Mouse (Mus musculus): ENCODE measurements around the gene Fam19a2. TPM values are rescaled to one million over a fixed set of nuclear protein-coding genes. Genes with fewer than 3 reads are reported as not detected.

The Fam19a2 gene
- polyA plus RNA-seq, 1 experiment from 2014 or later = 1.00 TPM

GRCm38 (mm10) chr10:123431569-123431968, 167.8 kb downstream of the Fam19a2 start:
- no peak overlapping the region for H3K4me2 ChIP-seq
- no peaks in the 10 kb centered on the region for H3K9me3 ChIP-seq (replicated peaks)
- ATAC-seq (ENCODE audit: insufficient number of reproducible peaks, low FRiP score) = no peak
- H3K9ac ChIP-seq = no peak overlapping the region
- H3K4me1 ChIP-seq (replicated peaks) = no peaks in the 10 kb centered on the region
- 82% methylated on average over 5 of the region's 5 CpGs for WGBS
- no peak overlapping the region for H3K27ac ChIP-seq (ENCODE audit: poor library complexity, severe bottlenecking)
- no peaks in the 10 kb centered on the region for H3K27me3 ChIP-seq (replicated peaks)
- no peak overlapping the region for H3K4me3 ChIP-seq
- no peaks in the 10 kb centered on the region for H3K36me3 ChIP-seq

GRCm38 (mm10) chr10:123437576-123437975, 173.8 kb downstream of the Fam19a2 start:
- Histone ChIP-seq H3K36me3 (no peaks in the 10 kb centered on the region), H3K4me3 (no peak overlapping the region), H3K9me3 (replicated peaks) (no peaks in the 10 kb centered on the region), H3K4me1 (replicated peaks) (no peaks in the 10 kb centered on the region), H3K27ac (ENCODE audit: poor library complexity, severe bottlenecking) (no peak overlapping the region), H3K4me2 (no peak overlapping the region), H3K27me3 (replicated peaks) (no peaks in the 10 kb centered on the region), H3K9ac (no peak overlapping the region)
- 71% methylated on average over 4 of the region's 4 CpGs for WGBS
- no peak for ATAC-seq (ENCODE audit: insufficient number of reproducible peaks, low FRiP score)

GRCm38 (mm10) chr10:123456800-123457199, 193.0 kb downstream of the Fam19a2 start:
- no peak overlapping the region for H3K9ac ChIP-seq
- WGBS = 84% methylated on average over 1 of the region's 1 CpGs

GRCm38 (mm10) chr10:123460466-123460865, 196.7 kb downstream of the Fam19a2 start:
- no peak overlapping the region for H3K9ac ChIP-seq
- H3K4me1 ChIP-seq (replicated peaks) = no peaks in the 10 kb centered on the region
- H3K4me2 ChIP-seq = no peak overlapping the region
- ATAC-seq (ENCODE audit: insufficient number of reproducible peaks, low FRiP score) = no peak
- H3K4me3 ChIP-seq = no peak overlapping the region
- H3K9me3 ChIP-seq (replicated peaks) = no peaks in the 10 kb centered on the region
- H3K36me3 ChIP-seq = no peaks in the 10 kb centered on the region
- WGBS = 73% methylated on average over 5 of the region's 5 CpGs
- no peak overlapping the region for H3K27ac ChIP-seq (ENCODE audit: poor library complexity, severe bottlenecking)
- H3K27me3 ChIP-seq (replicated peaks) = no peaks in the 10 kb centered on the region

More at GRCm38 (mm10) chr10:123456800-123457199, 193.0 kb downstream of the Fam19a2 start:
- Histone ChIP-seq H3K9me3 (replicated peaks) (no peaks in the 10 kb centered on the region), H3K36me3 (no peaks in the 10 kb centered on the region), H3K4me3 (no peak overlapping the region), H3K27me3 (replicated peaks) (no peaks in the 10 kb centered on the region), H3K4me2 (no peak overlapping the region), H3K27ac (ENCODE audit: poor library complexity, severe bottlenecking) (no peak overlapping the region), H3K4me1 (replicated peaks) (no peaks in the 10 kb centered on the region)
- no peak for ATAC-seq (ENCODE audit: insufficient number of reproducible peaks, low FRiP score)

GRCm38 (mm10) chr10:123462305-123462704, 198.5 kb downstream of the Fam19a2 start:
- Histone ChIP-seq H3K4me3 (no peak overlapping the region), H3K9ac (no peak overlapping the region), H3K4me2 (no peak overlapping the region), H3K4me1 (replicated peaks) (no peaks in the 10 kb centered on the region), H3K27me3 (replicated peaks) (no peaks in the 10 kb centered on the region), H3K9me3 (replicated peaks) (no peaks in the 10 kb centered on the region), H3K36me3 (no peaks in the 10 kb centered on the region), H3K27ac (ENCODE audit: poor library complexity, severe bottlenecking) (no peak overlapping the region)
- WGBS = 71% methylated on average over 3 of the region's 3 CpGs
- no peak for ATAC-seq (ENCODE audit: insufficient number of reproducible peaks, low FRiP score)

GRCm38 (mm10) chr10:123514749-123515148, 251.0 kb downstream of the Fam19a2 start:
- Histone ChIP-seq H3K9ac (no peak overlapping the region), H3K36me3 (no peaks in the 10 kb centered on the region), H3K27me3 (replicated peaks) (no peaks in the 10 kb centered on the region), H3K4me2 (no peak overlapping the region), H3K4me1 (replicated peaks) (0 out of 2 replicates have a peak, but pooled peaks cover 2% of the 10 kb centered on the region), H3K27ac (ENCODE audit: poor library complexity, severe bottlenecking) (no peak overlapping the region), H3K4me3 (no peak overlapping the region), H3K9me3 (replicated peaks) (no peaks in the 10 kb centered on the region)
- ATAC-seq (ENCODE audit: insufficient number of reproducible peaks, low FRiP score) = no peak
- WGBS = 53% methylated on average over 3 of the region's 3 CpGs

GRCm38 (mm10) chr10:123520613-123521012, 256.8 kb downstream of the Fam19a2 start:
- Histone ChIP-seq H3K27me3 (replicated peaks) (no peaks in the 10 kb centered on the region), H3K36me3 (no peaks in the 10 kb centered on the region), H3K4me3 (no peak overlapping the region), H3K27ac (ENCODE audit: poor library complexity, severe bottlenecking) (no peak overlapping the region), H3K4me1 (replicated peaks) (no peaks in the 10 kb centered on the region), H3K9ac (no peak overlapping the region), H3K9me3 (replicated peaks) (0 out of 2 replicates have a peak, but pooled peaks cover 4% of the 10 kb centered on the region), H3K4me2 (no peak overlapping the region)
- WGBS = 65% methylated on average over 2 of the region's 2 CpGs
- no peak for ATAC-seq (ENCODE audit: insufficient number of reproducible peaks, low FRiP score)

GRCm38 (mm10) chr10:123521203-123521602, 257.4 kb downstream of the Fam19a2 start:
- H3K27ac ChIP-seq (ENCODE audit: poor library complexity, severe bottlenecking) = no peak overlapping the region
- no peaks in the 10 kb centered on the region for H3K4me1 ChIP-seq (replicated peaks)
- ATAC-seq (ENCODE audit: insufficient number of reproducible peaks, low FRiP score) = no peak
- H3K36me3 ChIP-seq = no peaks in the 10 kb centered on the region
- 88% methylated on average over 6 of the region's 6 CpGs for WGBS
- 0 out of 2 replicates have a peak, but pooled peaks cover 4% of the 10 kb centered on the region for H3K9me3 ChIP-seq (replicated peaks)
- H3K27me3 ChIP-seq (replicated peaks) = no peaks in the 10 kb centered on the region
- no peak overlapping the region for H3K9ac ChIP-seq
- no peak overlapping the region for H3K4me2 ChIP-seq
- H3K4me3 ChIP-seq = no peak overlapping the region

GRCm38 (mm10) chr10:123525424-123525823, 261.6 kb downstream of the Fam19a2 start:
- Histone ChIP-seq H3K9me3 (replicated peaks) (0 out of 2 replicates have a peak, but pooled peaks cover 4% of the 10 kb centered on the region), H3K4me3 (no peak overlapping the region), H3K36me3 (no peaks in the 10 kb centered on the region), H3K27me3 (replicated peaks) (no peaks in the 10 kb centered on the region), H3K27ac (ENCODE audit: poor library complexity, severe bottlenecking) (no peak overlapping the region), H3K4me2 (no peak overlapping the region), H3K9ac (no peak overlapping the region), H3K4me1 (replicated peaks) (no peaks in the 10 kb centered on the region)
- no peak for ATAC-seq (ENCODE audit: insufficient number of reproducible peaks, low FRiP score)
- 83% methylated on average over 5 of the region's 5 CpGs for WGBS

DNA sequence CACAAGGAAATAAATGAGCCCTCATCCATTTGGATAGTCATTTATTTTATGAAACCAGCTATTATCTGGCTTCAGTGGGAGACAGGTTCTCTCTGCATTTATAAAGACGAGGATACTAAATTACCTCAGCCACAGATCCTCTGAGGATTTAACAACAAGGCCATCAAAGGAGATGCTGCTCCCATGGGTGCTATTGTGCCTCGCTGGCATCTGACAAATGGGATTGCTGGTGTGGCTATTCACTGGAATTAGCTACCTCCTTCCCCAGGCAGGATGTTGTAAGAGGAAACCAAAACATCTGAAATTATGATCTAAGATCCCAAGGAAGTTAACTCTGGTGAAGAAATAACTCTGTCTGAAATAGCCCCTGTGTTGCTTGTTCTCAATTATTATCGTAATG, 262.3 kb downstream of the Fam19a2 start:
- no peaks in the 10 kb centered on the region for H3K4me1 ChIP-seq (replicated peaks)

DNA sequence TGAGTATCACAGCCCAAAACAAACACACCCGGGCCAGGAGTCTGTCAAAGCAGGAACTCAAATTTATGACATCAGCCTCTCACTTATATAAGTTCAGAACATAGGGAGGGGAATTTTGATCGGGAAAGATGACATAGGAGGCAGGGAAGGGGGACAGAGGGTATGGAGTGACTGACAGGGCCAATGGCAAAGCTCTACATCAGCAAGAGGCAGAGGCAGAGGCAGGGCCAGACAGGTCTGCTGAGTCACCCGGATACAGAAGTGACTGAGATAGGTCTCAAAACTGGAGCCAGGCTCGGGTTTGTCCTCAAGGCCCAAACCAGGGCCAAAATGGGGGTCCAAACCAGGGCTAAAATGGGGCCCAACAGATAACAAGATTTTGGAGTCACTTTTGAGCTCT, 272.3 kb downstream of the Fam19a2 start:
- WGBS = 74% methylated on average over 4 of the region's 4 CpGs
- H3K4me1 ChIP-seq (replicated peaks) = no peaks in the 10 kb centered on the region
- no peak overlapping the region for H3K27ac ChIP-seq (ENCODE audit: poor library complexity, severe bottlenecking)
- H3K4me2 ChIP-seq = no peak overlapping the region
- no peak overlapping the region for H3K4me3 ChIP-seq
- no peak overlapping the region for H3K9ac ChIP-seq
- no peaks in the 10 kb centered on the region for H3K9me3 ChIP-seq (replicated peaks)
- no peaks in the 10 kb centered on the region for H3K27me3 ChIP-seq (replicated peaks)
- no peaks in the 10 kb centered on the region for H3K36me3 ChIP-seq
- ATAC-seq (ENCODE audit: insufficient number of reproducible peaks, low FRiP score) = no peak

More for the DNA sequence above, 262.3 kb downstream of the Fam19a2 start:
- Histone ChIP-seq H3K9ac (no peak overlapping the region), H3K27ac (ENCODE audit: poor library complexity, severe bottlenecking) (no peak overlapping the region), H3K36me3 (no peaks in the 10 kb centered on the region), H3K4me3 (no peak overlapping the region), H3K9me3 (replicated peaks) (0 out of 2 replicates have a peak, but pooled peaks cover 4% of the 10 kb centered on the region), H3K4me2 (no peak overlapping the region), H3K27me3 (replicated peaks) (no peaks in the 10 kb centered on the region)
- 67% methylated on average over 3 of the region's 3 CpGs for WGBS
- ATAC-seq (ENCODE audit: insufficient number of reproducible peaks, low FRiP score) = no peak

- Histone ChIP-seq H3K4me2 (no peak overlapping the region), H3K9me3 (replicated peaks) (no peaks in the 10 kb centered on the region), H3K4me1 (replicated peaks) (no peaks in the 10 kb centered on the region), H3K36me3 (no peaks in the 10 kb centered on the region), H3K9ac (no peak overlapping the region), H3K4me3 (no peak overlapping the region), H3K27ac (ENCODE audit: poor library complexity, severe bottlenecking) (no peak overlapping the region), H3K27me3 (replicated peaks) (no peaks in the 10 kb centered on the region)
- WGBS = 66% methylated on average over 6 of the region's 6 CpGs
- ATAC-seq (ENCODE audit: insufficient number of reproducible peaks, low FRiP score) = no peak
Observed at GRCm38 (mm10) chr10:123548391-123548790, 284.6 kb downstream of the Fam19a2 start.
